Mouse (Mus musculus) retina, embryonic 14.5 days (tissue): ENCODE data around the gene Insm2.
"Not testable (repeated sequence)": the region's sequence is repeated elsewhere in the genome, so short reads cannot be mapped to it uniquely, and the experiment has no call there.

ENCODE experiments used
- DNase-seq: peaks from one replicate; pipeline ENCODE4 v3.0.0-alpha.2; 2015; ENCODE audit warnings: low spot score

The Insm2 gene

DNA sequence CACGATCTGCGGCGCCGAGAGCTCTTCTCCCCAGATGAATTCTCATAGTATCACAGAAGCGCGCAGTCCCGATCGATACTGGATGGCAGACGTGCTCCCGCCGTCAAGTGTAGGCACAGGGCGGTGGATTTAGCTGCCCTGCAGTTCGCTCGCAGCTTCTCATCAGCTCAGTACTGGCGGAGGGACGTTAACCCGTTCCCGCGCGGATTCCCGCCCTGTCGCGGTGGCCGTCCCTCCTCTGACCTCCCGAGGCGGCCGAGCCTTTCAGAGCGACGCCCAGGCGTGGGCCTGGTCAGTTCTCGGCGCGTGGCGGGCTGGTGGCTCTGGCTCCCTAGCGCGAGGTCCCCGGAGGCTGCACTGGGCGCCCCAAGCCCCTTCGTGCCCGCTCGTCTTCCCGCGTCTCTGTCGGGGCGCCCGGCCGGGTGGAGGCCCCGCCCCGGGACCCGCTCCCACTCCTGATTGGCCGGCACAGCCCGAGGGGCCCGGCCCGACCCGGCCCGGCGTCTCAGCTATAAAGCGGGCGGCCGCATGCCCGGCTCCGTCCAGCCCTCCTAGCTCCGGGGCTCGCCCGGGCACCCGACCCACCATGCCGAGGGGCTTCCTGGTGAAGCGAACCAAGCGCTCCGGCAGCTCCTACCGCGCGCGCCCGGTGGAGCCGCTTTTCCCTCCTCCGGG is at the start of gene Insm2:
Gene Insm2, plus strand, starts transcription at position 541 of the 675 bp plus-strand sequence.
- peak; percentile 70 for DNase-seq

DNA sequence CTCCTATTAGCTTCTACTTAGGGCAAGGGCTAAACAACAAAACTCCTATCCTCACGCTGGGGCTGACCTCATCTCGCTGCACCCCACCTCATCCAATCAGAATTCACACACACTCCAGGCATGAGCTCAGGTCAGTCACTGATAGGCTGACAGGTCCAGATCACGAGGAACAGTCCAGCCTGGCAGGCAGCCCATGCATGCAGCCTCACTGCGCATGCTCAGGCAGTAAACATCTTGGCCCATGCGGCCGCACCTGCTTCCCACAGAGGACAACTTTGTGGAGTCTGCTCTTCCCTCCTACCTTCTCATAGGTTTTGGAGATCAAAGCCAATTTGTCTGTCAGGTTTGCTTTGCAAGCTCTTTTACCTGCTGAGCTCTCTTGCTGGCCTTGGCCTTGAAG is 44.3 kb upstream of the Insm2 start:
- not testable (repeated sequence) for DNase-seq

DNA sequence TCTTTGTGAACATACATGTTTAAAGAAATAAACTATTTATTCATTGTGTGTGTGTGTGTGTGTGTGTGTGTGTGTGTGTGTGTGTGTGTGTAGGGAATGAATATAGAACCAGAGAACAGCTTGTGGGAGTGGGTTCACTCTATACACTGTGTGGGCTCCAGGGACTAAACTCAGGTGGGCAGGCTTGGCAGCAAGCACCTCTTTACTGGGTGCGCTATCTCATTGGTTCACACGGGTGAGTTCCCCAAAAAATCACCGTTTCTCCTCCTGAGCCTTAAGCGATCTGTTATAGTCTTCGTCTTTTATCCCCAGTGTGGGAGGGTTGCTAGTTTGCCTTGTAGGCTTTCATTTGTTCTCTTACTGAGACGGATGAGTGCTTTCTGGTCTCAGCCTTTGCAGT is 41.4 kb upstream of the Insm2 start:
- DNase-seq: no peak

DNA sequence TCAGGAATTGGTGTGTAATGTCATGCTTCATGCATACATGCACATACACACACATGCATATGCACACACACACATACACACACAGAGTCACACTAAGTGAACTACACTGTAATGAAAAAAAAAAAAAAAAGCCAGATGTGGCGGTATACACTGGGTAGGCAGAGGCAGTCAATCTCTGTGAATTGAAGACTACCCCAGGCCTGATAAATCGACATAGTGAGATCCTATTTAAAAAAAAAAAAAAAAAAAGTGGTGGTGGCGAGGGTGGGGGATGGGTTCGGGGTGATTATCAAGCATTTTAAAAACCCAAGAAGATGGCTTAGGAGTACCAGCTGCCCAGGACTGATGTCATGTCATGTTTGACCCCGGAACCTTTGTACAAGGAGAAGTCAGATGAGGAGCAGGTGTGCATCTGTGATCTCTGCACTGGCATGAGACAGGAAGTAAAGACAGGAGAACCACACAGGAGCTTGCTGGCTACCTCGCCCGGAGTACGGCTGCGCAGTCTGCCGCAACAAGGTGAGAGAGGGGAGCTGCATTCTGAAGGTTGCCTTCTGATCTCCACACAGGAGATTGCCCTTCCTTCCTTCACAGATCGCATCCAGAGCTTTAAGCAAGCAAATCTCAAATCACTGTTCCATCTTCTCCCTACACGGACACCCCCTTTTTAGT is 39.9 kb upstream of the Insm2 start:
- DNase-seq: no peak

DNA sequence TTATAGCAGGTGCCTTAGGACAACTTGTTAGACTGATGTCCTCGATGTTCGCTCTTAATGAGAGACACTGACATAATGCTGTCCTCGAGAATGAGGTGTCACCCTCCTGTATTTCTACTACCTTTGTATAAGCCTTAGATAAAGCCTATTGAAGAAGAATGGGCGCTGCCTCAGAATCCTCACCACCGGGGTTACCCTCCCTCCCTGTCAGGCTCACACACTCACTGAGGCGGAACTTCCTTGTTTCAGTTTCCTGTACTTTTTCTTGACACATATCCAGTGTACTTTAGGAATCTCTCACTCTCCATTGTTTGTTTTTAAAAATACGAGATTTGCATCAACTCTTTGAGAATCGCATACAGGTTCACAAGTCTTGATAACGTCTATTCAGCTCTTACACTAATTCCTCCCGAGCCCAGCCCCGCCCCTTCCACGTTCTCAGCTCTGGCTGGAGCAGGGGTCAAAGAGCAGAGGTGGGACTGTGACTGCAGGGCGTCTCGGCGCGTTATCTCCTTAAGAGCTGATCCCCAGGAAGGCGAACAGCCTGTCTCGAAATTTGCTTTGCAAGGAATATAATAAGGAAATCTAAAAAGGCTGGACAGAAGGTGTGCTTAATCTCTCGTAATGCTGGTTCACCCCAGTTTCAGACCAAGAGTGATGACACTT is 39.1 kb upstream of the Insm2 start:
- peak; percentile 38 for DNase-seq

DNA sequence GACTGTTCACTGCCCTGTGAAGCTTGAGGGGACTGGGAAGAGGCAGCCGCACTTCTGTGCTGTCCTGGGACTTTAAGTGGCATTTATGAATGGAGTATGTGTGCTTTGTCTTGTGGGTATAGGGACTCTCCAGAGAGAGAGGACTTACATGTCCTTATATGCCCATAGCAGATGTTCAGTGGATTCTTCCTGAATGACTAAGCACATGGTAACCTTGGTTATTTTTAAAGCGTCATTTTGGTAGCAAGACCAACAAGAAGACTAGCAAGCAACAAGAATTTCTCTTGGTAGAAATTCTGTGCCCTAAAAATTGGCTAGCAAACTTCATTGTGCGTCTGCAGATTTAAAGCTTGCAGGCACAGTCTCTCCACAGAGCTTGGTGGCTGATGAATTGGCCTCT is 35.5 kb upstream of the Insm2 start:
- no peak for DNase-seq

DNA sequence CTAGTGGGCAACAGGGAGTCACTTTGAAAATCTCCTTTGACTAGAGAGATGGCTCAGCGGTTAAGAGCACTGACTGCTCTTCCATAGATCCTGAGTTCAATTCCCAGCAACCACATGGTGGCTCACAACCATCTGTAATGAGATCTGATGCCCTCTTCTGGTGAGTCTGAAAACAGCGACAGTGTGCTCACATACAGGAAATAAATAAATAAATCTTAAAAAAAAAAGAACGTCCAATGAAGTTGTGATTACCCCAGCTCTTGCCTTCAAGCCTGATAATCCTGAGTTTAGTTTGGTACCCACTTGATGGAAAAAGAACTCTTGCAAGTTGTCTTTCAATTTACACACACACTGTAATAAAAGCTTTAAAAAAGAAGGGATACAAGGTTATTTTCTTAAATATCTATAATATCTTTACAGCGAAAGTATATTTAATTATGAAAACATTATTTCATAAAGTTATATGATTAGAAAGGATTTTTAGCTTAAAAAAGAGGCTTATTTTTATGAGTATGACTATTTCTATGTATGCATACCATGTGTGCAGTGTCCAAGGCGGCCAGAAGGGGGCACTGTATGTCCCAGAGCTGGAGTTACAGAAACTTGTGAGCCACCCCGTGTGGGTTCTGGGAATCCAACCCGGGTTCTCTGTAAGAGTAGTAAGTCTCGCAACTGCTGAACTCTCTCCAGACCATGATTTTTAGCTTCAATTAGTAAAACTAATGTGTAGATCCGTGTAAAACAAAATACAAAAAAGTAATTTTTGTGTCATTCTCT is 34.9 kb upstream of the Insm2 start:
- no peak for DNase-seq

DNA sequence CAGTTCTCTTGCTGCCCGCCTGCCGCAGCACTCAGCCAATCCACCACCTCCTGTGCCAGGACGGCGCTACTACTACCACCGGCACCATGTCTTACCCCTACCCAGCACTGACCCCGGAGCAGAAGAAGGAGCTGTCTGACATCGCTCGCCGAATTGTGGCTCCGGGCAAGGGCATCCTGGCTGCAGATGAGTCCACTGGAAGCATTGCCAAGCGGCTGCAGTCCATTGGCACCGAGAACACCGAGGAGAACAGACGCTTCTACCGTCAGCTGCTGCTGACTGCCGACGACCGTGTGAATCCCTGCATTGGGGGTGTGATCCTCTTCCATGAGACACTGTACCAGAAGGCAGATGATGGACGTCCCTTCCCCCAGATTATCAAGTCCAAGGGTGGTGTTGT is 34.0 kb upstream of the Insm2 start, which contains the start of gene Aldoart2:
Gene Aldoart2, plus strand, starts transcription at position 34 of the 400 bp plus-strand sequence.
- no peak for DNase-seq

DNA sequence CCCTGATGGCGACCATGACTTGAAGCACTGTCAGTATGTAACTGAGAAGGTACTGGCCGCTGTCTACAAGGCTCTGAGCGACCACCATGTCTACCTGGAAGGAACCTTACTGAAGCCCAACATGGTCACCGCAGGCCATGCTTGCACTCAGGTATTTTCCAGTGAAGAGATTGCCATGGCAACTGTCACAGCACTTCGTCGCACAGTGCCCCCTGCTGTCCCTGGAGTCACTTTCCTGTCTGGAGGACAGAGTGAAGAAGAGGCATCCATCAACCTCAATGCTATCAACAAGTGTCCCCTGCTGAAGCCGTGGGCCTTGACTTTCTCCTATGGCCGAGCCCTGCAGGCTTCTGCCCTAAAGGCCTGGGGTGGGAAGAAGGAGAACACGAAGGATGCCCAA is 33.4 kb upstream of the Insm2 start:
- DNase-seq: no peak

DNA sequence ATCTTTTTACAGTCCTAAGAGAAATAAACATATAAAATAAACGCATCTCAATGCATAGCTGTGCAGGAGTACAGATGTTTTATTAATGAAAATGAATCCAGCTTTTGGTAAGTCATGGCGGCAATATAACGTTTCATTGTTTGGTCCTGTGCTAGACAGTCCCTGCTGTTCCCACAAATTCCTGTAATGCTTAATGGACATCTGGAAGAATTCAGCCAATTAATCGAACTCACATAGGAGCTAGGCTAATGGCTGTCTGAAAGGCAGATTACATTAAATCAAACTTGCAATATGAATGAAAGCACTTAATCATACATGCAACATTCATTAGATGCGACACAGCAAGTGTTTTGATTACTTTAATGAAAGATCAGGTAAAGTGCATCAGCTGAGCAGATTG is 32.4 kb upstream of the Insm2 start:
- no peak for DNase-seq

DNA sequence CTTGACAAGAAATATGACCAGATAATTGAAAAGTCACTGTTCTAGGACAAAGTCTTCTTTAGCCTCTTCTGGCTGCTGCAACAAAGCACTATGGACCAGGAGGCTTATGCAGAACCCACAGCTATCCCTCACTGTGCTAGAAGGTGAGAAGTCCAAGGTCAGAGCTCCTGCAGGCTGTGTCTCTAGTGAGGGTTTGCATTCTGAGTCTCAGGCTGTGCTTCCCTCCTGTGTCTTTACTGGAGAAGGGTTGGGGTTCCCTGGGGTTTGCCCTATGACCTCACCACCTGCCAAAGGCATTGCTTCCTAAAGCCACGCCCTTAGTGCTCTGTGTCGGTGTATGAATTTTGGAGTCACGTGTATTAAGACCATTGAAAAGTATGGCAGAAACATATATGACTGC is 30.8 kb upstream of the Insm2 start:
- DNase-seq: no peak

DNA sequence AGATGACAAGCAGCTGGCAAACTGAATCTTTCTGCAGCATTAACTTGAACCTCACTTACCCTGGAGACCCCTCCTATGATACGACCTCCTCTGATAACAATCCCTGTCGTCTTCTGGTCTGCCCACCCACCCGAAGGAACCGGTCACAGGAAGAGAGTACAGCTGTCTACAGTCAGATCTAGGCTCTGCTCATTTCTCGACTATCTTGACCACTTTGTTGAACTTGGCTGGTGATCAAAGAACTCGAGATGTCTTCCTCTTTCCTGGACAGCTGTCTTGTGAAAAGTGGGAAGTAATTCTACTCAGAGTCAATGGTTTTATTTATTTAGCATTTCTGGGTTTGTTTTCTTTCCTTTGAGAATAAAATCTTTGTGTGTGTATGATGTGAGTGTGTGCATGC is 29.6 kb upstream of the Insm2 start:
- no peak for DNase-seq

DNA sequence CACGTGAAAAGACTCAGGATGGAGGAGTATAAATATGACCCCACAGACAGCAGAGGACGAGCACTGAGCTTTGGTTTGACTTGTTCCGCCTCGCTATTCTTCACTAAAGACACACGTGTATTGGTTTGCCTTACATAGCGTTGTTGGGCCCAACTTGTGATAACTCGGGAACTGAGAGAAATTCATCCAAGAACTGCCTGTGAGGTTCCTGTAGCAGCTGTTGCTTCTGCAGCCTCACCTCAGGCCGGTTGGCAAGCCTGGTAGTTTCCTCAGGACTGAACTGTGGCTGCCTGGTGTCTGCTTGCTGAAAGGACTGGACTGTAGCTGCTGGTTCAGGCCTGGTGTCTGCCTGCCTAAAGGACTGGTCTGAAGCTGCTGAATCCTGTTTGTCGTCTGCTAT is 28.6 kb upstream of the Insm2 start:
- no peak for DNase-seq

DNA sequence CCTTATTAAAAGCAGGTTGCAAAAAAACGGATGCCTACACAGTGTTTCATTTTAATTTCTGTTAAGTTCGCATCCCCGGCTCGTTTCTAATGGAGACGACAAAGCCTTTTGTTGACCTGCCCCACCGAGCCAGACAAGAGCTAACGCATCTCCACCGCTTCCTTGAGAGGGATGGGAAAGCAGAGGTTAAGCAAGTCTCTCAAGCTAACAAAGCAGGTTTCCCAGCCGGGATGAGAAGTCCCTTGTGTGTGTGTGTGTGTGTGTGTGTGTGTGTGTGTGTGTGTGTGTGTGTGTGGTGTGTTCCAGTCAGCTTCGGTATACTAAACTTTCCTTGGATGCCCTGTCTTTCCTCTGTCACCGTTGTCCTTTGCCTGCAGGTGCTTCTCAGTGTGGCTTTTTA is 28.0 kb upstream of the Insm2 start:
- no peak for DNase-seq

DNA sequence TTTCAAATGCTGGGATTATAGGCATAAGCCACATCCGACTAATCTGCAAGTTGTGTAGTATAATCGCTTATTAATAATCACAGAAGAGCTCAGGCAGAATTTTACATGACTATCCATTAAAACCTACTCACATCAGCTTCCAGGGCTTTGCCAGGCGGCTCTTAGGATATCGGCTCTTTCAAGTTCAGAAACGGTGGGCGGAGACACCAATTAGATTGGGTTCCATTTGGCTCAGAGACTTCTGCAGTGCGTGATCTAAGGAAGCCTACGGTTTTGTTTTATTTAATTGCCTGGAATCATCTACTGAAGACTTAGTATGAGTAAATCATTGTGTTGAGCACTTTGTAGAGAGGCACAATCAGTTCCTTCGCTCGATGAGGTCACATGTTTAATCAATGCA is 27.6 kb upstream of the Insm2 start:
- DNase-seq: no peak

DNA sequence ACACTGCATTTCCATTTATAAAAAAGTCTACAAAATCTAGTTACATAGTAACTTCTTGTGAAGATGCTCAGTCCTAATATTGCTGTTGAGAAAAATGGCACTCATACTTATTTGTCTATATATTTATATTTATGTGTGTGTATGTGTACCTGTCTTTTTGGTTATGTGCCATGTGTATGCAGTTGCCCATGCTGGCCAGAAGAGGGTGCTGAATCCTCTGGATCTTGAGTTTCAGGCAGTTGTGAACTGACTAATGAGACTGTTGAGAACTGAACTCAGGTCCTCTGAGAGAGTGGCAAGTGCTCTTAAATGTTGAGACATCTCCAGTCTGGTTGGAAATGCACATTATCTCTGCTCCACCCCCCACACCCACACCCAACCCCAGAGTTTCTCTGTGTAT is 26.1 kb upstream of the Insm2 start:
- DNase-seq: no peak

DNA sequence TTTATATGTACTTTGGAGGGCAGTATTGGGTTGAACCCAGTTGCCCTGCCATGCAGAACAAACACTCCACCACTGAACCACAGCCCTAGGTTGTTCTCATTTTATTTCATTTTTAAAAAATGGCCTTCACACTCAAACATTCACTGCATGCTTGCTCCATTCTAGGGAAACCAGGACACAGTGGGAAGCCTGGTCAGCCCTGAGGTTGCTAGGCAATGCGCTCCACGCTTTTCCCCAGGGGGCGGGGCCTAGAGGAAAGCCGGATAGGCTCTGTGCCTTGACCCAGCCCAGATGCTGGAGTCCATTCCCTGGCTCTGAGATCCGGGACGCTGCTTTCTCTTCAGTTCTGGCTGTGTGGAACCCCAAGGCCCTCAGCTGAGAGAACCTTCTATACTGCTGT is 25.4 kb upstream of the Insm2 start:
- DNase-seq: peak; percentile 82

DNA sequence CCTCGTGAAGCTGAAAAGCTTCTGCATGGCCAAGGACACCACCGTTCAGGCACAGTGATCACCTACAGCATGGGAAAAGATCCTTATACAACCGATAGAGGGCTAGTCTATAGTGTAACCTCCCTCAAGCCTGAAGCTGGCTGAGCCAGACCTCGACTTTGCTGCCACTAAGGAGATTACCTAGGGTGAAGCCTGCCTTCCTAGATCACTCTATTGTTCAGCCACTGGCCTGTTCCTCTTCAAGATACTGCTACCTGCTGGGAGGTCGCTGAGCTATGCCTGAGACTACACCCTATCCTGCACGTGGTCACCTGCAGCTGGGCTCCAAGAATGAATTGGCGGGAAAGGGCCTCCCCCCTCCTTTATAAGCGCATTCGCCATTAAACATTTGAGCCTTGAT is 12.3 kb upstream of the Insm2 start:
- DNase-seq: not testable (repeated sequence)

DNA sequence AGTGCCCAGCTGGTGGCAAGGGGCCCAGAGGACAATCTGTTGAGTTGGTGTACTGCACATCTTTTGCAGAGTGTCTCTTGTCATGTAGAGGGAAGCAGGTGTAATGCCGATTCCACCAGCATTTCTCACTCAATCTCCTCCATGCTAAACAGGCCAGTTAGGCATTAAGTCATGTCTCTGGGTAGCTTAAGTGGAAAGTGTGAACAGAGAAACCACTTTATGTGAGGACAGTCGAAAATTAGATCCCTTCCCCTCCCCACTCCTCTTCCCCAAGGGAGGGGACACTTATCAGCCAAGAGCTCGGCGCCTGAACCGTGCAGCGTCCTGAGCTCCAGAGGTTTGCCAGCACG is 715 bp upstream of the Insm2 start:
- no peak for DNase-seq

DNA sequence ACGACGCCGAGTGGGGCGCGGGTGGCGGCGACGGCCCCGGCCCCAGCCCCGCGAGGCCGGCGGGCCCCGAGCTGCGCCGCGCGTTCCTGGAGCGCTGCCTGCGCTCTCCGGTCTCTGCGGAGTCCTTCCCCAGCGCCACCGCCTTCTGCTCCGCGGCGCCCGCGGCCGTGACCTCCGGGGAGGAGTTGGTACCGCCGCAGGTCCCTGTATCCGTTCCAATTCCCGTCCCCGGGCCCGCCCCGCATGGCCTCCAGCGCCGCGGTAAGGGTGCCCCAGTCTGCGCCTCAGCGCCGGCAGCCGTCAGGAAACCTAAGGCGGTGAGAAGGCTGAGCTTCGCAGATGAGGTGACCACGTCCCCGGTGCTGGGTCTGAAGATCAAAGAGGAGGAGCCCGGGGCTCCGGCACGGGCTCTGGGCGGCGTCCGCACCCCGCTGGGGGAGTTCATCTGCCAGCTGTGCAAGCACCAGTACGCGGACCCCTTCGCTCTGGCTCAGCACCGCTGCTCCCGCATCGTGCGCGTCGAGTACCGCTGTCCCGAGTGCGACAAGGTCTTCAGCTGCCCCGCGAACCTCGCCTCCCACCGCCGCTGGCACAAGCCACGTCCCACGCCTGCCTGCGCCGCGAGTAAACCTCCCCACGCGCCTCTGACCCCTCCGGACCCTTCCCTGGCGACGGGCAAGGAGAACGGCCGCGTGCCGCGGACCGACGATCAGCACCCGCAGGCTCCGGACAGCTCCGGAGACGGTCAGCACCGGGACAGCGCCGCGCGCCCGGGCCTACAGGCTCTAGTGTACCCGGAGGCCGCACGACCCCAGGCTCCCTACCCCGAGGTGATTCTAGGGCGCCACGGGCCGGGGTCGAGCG is 644 bp downstream of the Insm2 start:
- peak; percentile 78 for DNase-seq

DNA sequence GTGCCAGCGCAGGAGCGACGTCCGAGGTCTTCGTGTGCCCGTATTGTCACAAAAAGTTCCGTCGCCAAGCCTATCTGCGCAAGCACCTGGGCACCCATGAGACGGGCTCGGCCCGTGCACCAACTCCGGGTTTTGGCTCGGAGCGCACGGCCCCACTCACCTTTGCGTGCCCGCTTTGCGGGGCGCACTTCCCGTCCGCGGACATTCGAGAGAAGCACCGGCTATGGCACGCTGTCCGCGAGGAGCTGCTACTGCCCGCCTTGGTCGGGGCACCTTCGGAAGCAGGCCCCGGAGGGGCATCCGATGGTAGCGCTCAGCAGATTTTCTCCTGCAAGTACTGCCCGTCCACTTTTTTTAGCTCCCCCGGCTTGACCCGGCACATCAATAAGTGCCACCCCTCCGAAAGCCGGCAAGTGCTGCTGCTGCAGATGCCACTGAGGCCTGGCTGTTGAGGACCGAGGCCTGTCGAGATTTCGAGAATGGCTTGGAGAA is 1.3 kb downstream of the Insm2 start:
- DNase-seq: peak; percentile 32

DNA sequence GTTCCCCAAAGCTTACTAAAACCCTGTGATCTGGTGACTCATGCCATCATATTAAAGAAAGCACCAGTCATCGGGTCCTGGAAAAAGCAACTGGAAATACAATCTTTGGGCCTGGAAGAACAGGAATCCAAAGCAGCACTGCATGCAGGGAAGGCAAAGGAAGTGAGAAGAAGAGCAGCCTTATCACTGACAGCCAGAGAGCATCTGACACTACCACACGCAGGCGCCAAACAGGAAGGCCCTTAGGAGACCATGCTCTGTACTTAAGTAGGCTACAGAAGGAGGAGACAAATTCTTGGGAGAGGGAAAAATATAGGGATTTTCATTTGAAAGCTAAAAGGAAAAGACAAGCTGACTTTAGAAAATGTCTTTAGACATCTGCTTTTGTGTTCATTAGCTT is 5.2 kb downstream of the Insm2 start:
- no peak for DNase-seq
